In genomic region chr3:89394006-89394893, GRCm38 (mm10) we compare ENCODE assay signal across 8 mouse cellular contexts. TPM values are rescaled to one million over a fixed set of nuclear protein-coding genes. Genes with fewer than 3 reads are reported as not detected.
DNase-seq lines count a peak whose midpoint lies in the region; ATAC-seq and TF ChIP-seq lines count a peak whose summit lies in the region.

TSS of gene Zbtb7b (minus strand) at chr3:89394776.

- H3K4me3 ChIP-seq in CH12.LX (replicated peaks in 1 of 3; ENCODE audit: low read depth in 2 of 3, low read length in 2 of 3, poor library complexity in 1 of 3): peak within 1 kb of the TSS; percentile 54 to 81 (median 71)
- H3K4me3 ChIP-seq in heart, embryonic 12.5 days: peak within 1 kb of the TSS; percentile 78
- H3K4me3 ChIP-seq in kidney, embryonic 16.5 days (ENCODE audit: low read length): peak within 1 kb of the TSS; percentile 73
- H3K4me3 ChIP-seq in liver, embryonic 15.5 days (replicated peaks): peak within 1 kb of the TSS; percentile 66

- dilution Hi-C loops in CH12.LX (cut with MboI; ENCODE audit: extremely low pct_ligation_motif_present, extremely low pct_unique_long_range_greater_than_20kb, low sequenced_read_pairs): no loop called here

- peak; percentile 18 for TF ChIP-seq RAD21 in CH12.LX (IDR thresholded peaks at IDR 0.05; ENCODE audit: low read depth, low read length)

- H3K36me3 ChIP-seq in CH12.LX (replicated peaks in 1 of 2; ENCODE audit: control insufficient read depth in 1 of 2, insufficient read depth in 1 of 2, low read length in 1 of 2): peaks cover 2 to 10% of the 10 kb centered on the region in 2 experiments
- no peaks in the 10 kb centered on the region for H3K36me3 ChIP-seq in heart, embryonic 12.5 days
- no peaks in the 10 kb centered on the region for H3K36me3 ChIP-seq in kidney, embryonic 16.5 days (ENCODE audit: insufficient read depth, low read length)
- H3K36me3 ChIP-seq in liver, embryonic 15.5 days (replicated peaks): no peaks in the 10 kb centered on the region

- peaks cover 9% of the 10 kb centered on the region; the same call in 1 of the 2 replicates for H3K79me2 ChIP-seq in CH12.LX (replicated peaks; ENCODE audit: control insufficient read depth, extremely low read depth, insufficient read depth, poor library complexity, severe bottlenecking)

- under 1% methylated on average over 39 of the region's 42 CpGs for WGBS in heart, embryonic 12.5 days
- WGBS in kidney, embryonic 16.5 days: under 1% methylated on average over 38 of the region's 42 CpGs
- under 1% methylated on average over 40 of the region's 42 CpGs for WGBS in liver, embryonic 15.5 days (ENCODE audit: insufficient replicate concordance)

- peak; percentile 32 for TF ChIP-seq POLR2A in CH12.LX (IDR thresholded peaks at IDR 0.05; ENCODE audit: low read depth, low read length)

- H3K4me2 ChIP-seq in CH12.LX (ENCODE audit: insufficient read depth, low read depth, poor library complexity, severe bottlenecking): peak within 1 kb of the TSS; percentile 94
- H3K4me2 ChIP-seq in heart, embryonic 12.5 days: peak within 1 kb of the TSS; percentile 100
- H3K4me2 ChIP-seq in kidney, embryonic 16.5 days (replicated peaks; ENCODE audit: low read depth, low read length): peak within 1 kb of the TSS; percentile 99
- H3K4me2 ChIP-seq in liver, embryonic 15.5 days: peak within 1 kb of the TSS; percentile 97

- H3K4me1 ChIP-seq in CH12.LX (ENCODE audit: control insufficient read depth in 1 of 2, insufficient read depth in 2 of 2): peaks cover 0 to 44% of the 10 kb centered on the region in 2 experiments; a peak in 3 of 4 replicates
- H3K4me1 ChIP-seq in heart, embryonic 12.5 days (replicated peaks): peaks cover 46% of the 10 kb centered on the region
- peaks cover 46% of the 10 kb centered on the region for H3K4me1 ChIP-seq in kidney, embryonic 16.5 days (ENCODE audit: insufficient read depth, low read length)
- H3K4me1 ChIP-seq in liver, embryonic 15.5 days (replicated peaks): peaks cover 80% of the 10 kb centered on the region

- in situ Hi-C loops in CH12.LX (cut with MboI; ENCODE audit: low pct_ligation_motif_present, low pct_unique_long_range_greater_than_20kb, low sequenced_read_pairs): no loop called here

- H3K27ac ChIP-seq in CH12.LX (ENCODE audit: insufficient read depth, low read depth): peak within 1 kb of the TSS; percentile 96
- H3K27ac ChIP-seq in heart, embryonic 12.5 days (ENCODE audit: poor library complexity, severe bottlenecking): peak within 1 kb of the TSS; percentile 93
- H3K27ac ChIP-seq in kidney, embryonic 16.5 days (ENCODE audit: low read length): peak within 1 kb of the TSS; percentile 98
- peak within 1 kb of the TSS; percentile 87 for H3K27ac ChIP-seq in liver, embryonic 15.5 days (replicated peaks)

- TF ChIP-seq EP300 in CH12.LX (IDR thresholded peaks at IDR 0.05; ENCODE audit: low read length): no peak; the same call in 1 of the 2 replicates

- no peaks in the 10 kb centered on the region for H3K27me3 ChIP-seq in CH12.LX (replicated peaks)
- H3K27me3 ChIP-seq in heart, embryonic 12.5 days (replicated peaks): no peaks in the 10 kb centered on the region
- no peaks in the 10 kb centered on the region for H3K27me3 ChIP-seq in kidney, embryonic 16.5 days (ENCODE audit: insufficient read depth, low read length)
- peaks cover 49% of the 10 kb centered on the region for H3K27me3 ChIP-seq in liver, embryonic 15.5 days

- TF ChIP-seq CTCF in CH12.LX (conservative IDR thresholded peaks at IDR 0.05 in 1 of 2, IDR thresholded peaks at IDR 0.05 in 1 of 2; ENCODE audit: low read depth in 2 of 2, low read length in 2 of 2): peak in 1 of 2 experiments; percentile 52; a peak in 2 of 4 replicates

- peak within 1 kb of the TSS; percentile 55 for H3K9ac ChIP-seq in CH12.LX (ENCODE audit: insufficient read depth, low read depth)
- peak within 1 kb of the TSS; percentile 79 for H3K9ac ChIP-seq in heart, embryonic 12.5 days
- peak within 1 kb of the TSS; percentile 85 for H3K9ac ChIP-seq in kidney, embryonic 16.5 days (replicated peaks; ENCODE audit: low read length)
- H3K9ac ChIP-seq in liver, embryonic 15.5 days: peak within 1 kb of the TSS; percentile 63

- ATAC-seq in erythroblast, adult 5-6 weeks (replicated peaks; ENCODE audit: low FRiP score, poor library complexity, severe bottlenecking): peak; percentile 56
- ATAC-seq in heart, embryonic 12.5 days (ENCODE audit: insufficient number of reproducible peaks, low FRiP score): peak; percentile 60
- peak; percentile 58 for ATAC-seq in kidney, embryonic 16.5 days (ENCODE audit: low FRiP score, low TSS enrichment)
- peak; percentile 54 for ATAC-seq in liver, embryonic 15.5 days (ENCODE audit: insufficient read depth)

- peak; percentile 80 for DNase-seq in CH12.LX (ENCODE audit: extremely low read depth)
- DNase-seq in adrenal gland, postnatal 4 days (ENCODE audit: low spot score in 2 of 2): peak; percentile 63 to 73
- peak; percentile 84 for DNase-seq in neural tube, embryonic 10.5 days (ENCODE audit: extremely low spot score, low spot score)
- peak; percentile 93 for DNase-seq in testis, postnatal 10 days (ENCODE audit: low spot score)

- no peaks in the 10 kb centered on the region for H3K9me3 ChIP-seq in CH12.LX (replicated peaks; ENCODE audit: low read length)
- H3K9me3 ChIP-seq in heart, embryonic 12.5 days (replicated peaks): no peaks in the 10 kb centered on the region
- H3K9me3 ChIP-seq in kidney, embryonic 16.5 days (ENCODE audit: low read length): no peaks in the 10 kb centered on the region
- H3K9me3 ChIP-seq in liver, embryonic 15.5 days (replicated peaks): no peaks in the 10 kb centered on the region

TF ChIP-seq in CH12.LX, 34 proteins besides CTCF, POLR2A, EP300 and RAD21:
- peak; percentile 32 for TF ChIP-seq SMC3 (IDR thresholded peaks at IDR 0.05; ENCODE audit: low read depth, low read length)
- peak; percentile 78; the same call in 1 of the 2 replicates for TF ChIP-seq CHD1 (IDR thresholded peaks at IDR 0.05; ENCODE audit: low read depth, low read length)
- peak; percentile 20; the same call in 1 of the 2 replicates for TF ChIP-seq MYC (IDR thresholded peaks at IDR 0.05; ENCODE audit: low read depth, low read length)
- TF ChIP-seq POLR2AphosphoS2 (IDR thresholded peaks at IDR 0.05; ENCODE audit: low read depth, low read length): peak; percentile 59; the same call in 1 of the 2 replicates
- TF ChIP-seq IRF4 (IDR thresholded peaks at IDR 0.05; ENCODE audit: low read depth, low read length): peak; percentile 20
- no peak; the same call in none of the 2 replicates for TF ChIP-seq SIN3A (IDR thresholded peaks at IDR 0.05; ENCODE audit: low read length)
- TF ChIP-seq TCF12 (IDR thresholded peaks at IDR 0.05; ENCODE audit: low read depth, low read length): peak; percentile 75; the same call in 1 of the 2 replicates
- no peak for TF ChIP-seq ZC3H11A (IDR thresholded peaks at IDR 0.05; ENCODE audit: low read depth, low read length)
- 0 out of 2 replicates have a peak, but pooled peaks have one; percentile 8 for TF ChIP-seq ETS1 (conservative IDR thresholded peaks at IDR 0.05; ENCODE audit: low read depth, low read length)
- no peak for TF ChIP-seq HCFC1 (IDR thresholded peaks at IDR 0.05; ENCODE audit: low read depth, low read length)
- no peak for TF ChIP-seq E2F4 (IDR thresholded peaks at IDR 0.05; ENCODE audit: insufficient replicate concordance, low read depth, low read length)
- peak; percentile 18 for TF ChIP-seq MAX (IDR thresholded peaks at IDR 0.05; ENCODE audit: low read length)
- TF ChIP-seq UBTF (IDR thresholded peaks at IDR 0.05; ENCODE audit: low read depth, low read length): 0 out of 2 replicates have a peak, but pooled peaks have one; percentile 48
- TF ChIP-seq MAZ (IDR thresholded peaks at IDR 0.05; ENCODE audit: low read depth, low read length): peak; percentile 23; the same call in 1 of the 2 replicates
- no peak for TF ChIP-seq ZNF384 (IDR thresholded peaks at IDR 0.05; ENCODE audit: low read depth, low read length)
- 0 out of 2 replicates have a peak, but pooled peaks have one; percentile 47 for TF ChIP-seq TBP (conservative IDR thresholded peaks at IDR 0.05; ENCODE audit: low read depth, low read length)
- TF ChIP-seq RCOR1 (conservative IDR thresholded peaks at IDR 0.05; ENCODE audit: low read depth, low read length): no peak
- no peak for TF ChIP-seq ZKSCAN1 (IDR thresholded peaks at IDR 0.05; ENCODE audit: borderline replicate concordance, low read depth, low read length)

RNA-seq across cellular contexts. Expression of gene Zbtb7b, which starts in this region (rescaled TPM):
- total RNA-seq in CH12.LX (2012; rRNA removed) (31.6 and 34.2 TPM in 2 replicates), CH12.LX (2014; rRNA removed) (11.9 and 12.7 TPM in 2 replicates)
- polyA plus RNA-seq in CH12.LX (2012; ENCODE audit: insufficient read length, low read depth): 27.6 and 32.4 TPM in 2 replicates
- 10 to 100 TPM; 41.8 to 47.2 TPM for total RNA-seq in adrenal gland, postnatal 4 days (2021)
- 5.8 and 7.7 TPM in 2 replicates for total RNA-seq in erythroblast, adult 5-6 weeks (2015; ENCODE audit: low replicate concordance)
- 5.4 and 15.2 TPM in 2 replicates for total RNA-seq in erythroblast, adult 5-6 weeks (2017; ENCODE audit: low replicate concordance)
- polyA plus RNA-seq in heart, embryonic 12.5 days (2016; fragmentation: Nextera tagmentation; extraction: Ambion mirVana): 1.6 and 1.8 TPM in 2 replicates
- 3.3 and 3.5 TPM in 2 replicates for polyA plus RNA-seq in kidney, embryonic 16.5 days (2015; fragmentation: Nextera tagmentation; extraction: Ambion mirVana)
- 2.3 and 3.3 TPM in 2 replicates for polyA plus RNA-seq in liver, embryonic 15.5 days (2015; fragmentation: Nextera tagmentation; extraction: Ambion mirVana)

Comparison
In these comparisons a context has a peak if more than half of its experiments do, and no peak if none do; other contexts are left out.
1. Peak in every context shown above with its lines: DNase-seq, ATAC-seq, H3K4me3 ChIP-seq and H3K27ac ChIP-seq.